ENCODE assay signal across 10 mouse cellular contexts in genomic region chr3:22024200-22024599, GRCm38 (mm10). TPM values are rescaled to one million over a fixed set of nuclear protein-coding genes. Genes with fewer than 3 reads are reported as not detected.
DNase-seq lines count a peak whose midpoint lies in the region; ATAC-seq and TF ChIP-seq lines count a peak whose summit lies in the region.
"Had no signal": no experiment of that assay in that cellular context is flagged by ENCODE, and none has a peak within 500 bp of the region (broad histone marks: within the 10 kb centered on the region; RNA-seq: fewer than 3 reads in every experiment).

No protein-coding gene starts in this region.

- no peak for DNase-seq in midbrain, postnatal 0 days (ENCODE audit: low spot score)
- peak; percentile 57 for DNase-seq in retina, embryonic 14.5 days (ENCODE audit: low spot score)
- no peak for DNase-seq in ovary, postnatal 36 days (ENCODE audit: low spot score)
- no peak for DNase-seq in gastrocnemius, postnatal 10 days
- DNase-seq: adrenal gland, postnatal 10 days had no signal

- no peak overlapping the region for H3K4me2 ChIP-seq in kidney, embryonic 14.5 days (replicated peaks; ENCODE audit: low read depth, low read length)
- H3K4me2 ChIP-seq in kidney, embryonic 15.5 days: no peak overlapping the region
- no peak overlapping the region for H3K4me2 ChIP-seq in midbrain, embryonic 12.5 days (replicated peaks)
- no peak overlapping the region for H3K4me2 ChIP-seq in midbrain, postnatal 0 days (ENCODE audit: low read depth, low read length, poor library complexity, severe bottlenecking)
- H3K4me2 ChIP-seq in heart, embryonic 14.5 days (ENCODE audit: low read length): no peak overlapping the region

- no peaks in the 10 kb centered on the region for H3K9me3 ChIP-seq in kidney, embryonic 14.5 days (ENCODE audit: control insufficient read depth, low read length)
- no peaks in the 10 kb centered on the region for H3K9me3 ChIP-seq in kidney, embryonic 15.5 days (replicated peaks)
- H3K9me3 ChIP-seq in midbrain, embryonic 12.5 days: no peaks in the 10 kb centered on the region
- H3K9me3 ChIP-seq in midbrain, postnatal 0 days (ENCODE audit: low read length): no peaks in the 10 kb centered on the region
- H3K9me3 ChIP-seq in heart, embryonic 14.5 days (ENCODE audit: control insufficient read depth, low read length): no peaks in the 10 kb centered on the region
- H3K9me3 ChIP-seq: G1E had no signal

- H3K4me3 ChIP-seq in kidney, embryonic 14.5 days (ENCODE audit: low read length): no peak overlapping the region
- H3K4me3 ChIP-seq in kidney, embryonic 15.5 days (replicated peaks): no peak overlapping the region
- no peak overlapping the region for H3K4me3 ChIP-seq in midbrain, embryonic 12.5 days
- H3K4me3 ChIP-seq in midbrain, postnatal 0 days (ENCODE audit: low read depth, low read length): no peak overlapping the region
- H3K4me3 ChIP-seq in heart, embryonic 14.5 days (ENCODE audit: control insufficient read depth in 1 of 2, insufficient read depth in 1 of 2, low read depth in 1 of 2, low read length in 2 of 2): no peak overlapping the region

- peaks cover 13% of the 10 kb centered on the region; the same call in 1 of the 2 replicates for H3K4me1 ChIP-seq in kidney, embryonic 14.5 days (ENCODE audit: control insufficient read depth, insufficient read depth, low read length)
- peaks cover 25% of the 10 kb centered on the region for H3K4me1 ChIP-seq in kidney, embryonic 15.5 days
- peaks cover 8% of the 10 kb centered on the region; the same call in 1 of the 2 replicates for H3K4me1 ChIP-seq in midbrain, embryonic 12.5 days
- no peaks in the 10 kb centered on the region for H3K4me1 ChIP-seq in midbrain, postnatal 0 days (ENCODE audit: insufficient read depth, low read length)
- H3K4me1 ChIP-seq in heart, embryonic 14.5 days (ENCODE audit: control insufficient read depth in 2 of 2, insufficient read depth in 2 of 2, low read length in 2 of 2): peaks cover 14 to 19% of the 10 kb centered on the region in 2 experiments

- WGBS in kidney, embryonic 14.5 days: 16% methylated on average over 6 of the region's 6 CpGs
- 17% methylated on average over 6 of the region's 6 CpGs for WGBS in kidney, embryonic 15.5 days
- WGBS in midbrain, embryonic 12.5 days: 14% methylated on average over 6 of the region's 6 CpGs
- WGBS in midbrain, postnatal 0 days: 17% methylated on average over 6 of the region's 6 CpGs
- 9% methylated on average over 6 of the region's 6 CpGs for WGBS in heart, embryonic 14.5 days

- H3K27me3 ChIP-seq in kidney, embryonic 14.5 days (ENCODE audit: control insufficient read depth, insufficient read depth, low read length): no peaks in the 10 kb centered on the region
- H3K27me3 ChIP-seq in kidney, embryonic 15.5 days: no peaks in the 10 kb centered on the region
- no peaks in the 10 kb centered on the region for H3K27me3 ChIP-seq in midbrain, embryonic 12.5 days
- H3K27me3 ChIP-seq in midbrain, postnatal 0 days (ENCODE audit: insufficient read depth, low read length): no peaks in the 10 kb centered on the region
- no peaks in the 10 kb centered on the region for H3K27me3 ChIP-seq in heart, embryonic 14.5 days (ENCODE audit: control insufficient read depth, insufficient read depth, low read length)

- no peak overlapping the region for H3K27ac ChIP-seq in kidney, embryonic 14.5 days (ENCODE audit: low read depth, low read length)
- H3K27ac ChIP-seq in kidney, embryonic 15.5 days: no peak overlapping the region
- H3K27ac ChIP-seq in midbrain, embryonic 12.5 days (replicated peaks): no peak overlapping the region
- H3K27ac ChIP-seq in midbrain, postnatal 0 days (ENCODE audit: low read depth, low read length): no peak overlapping the region
- peak overlapping the region; percentile 10 to 45; a peak in 1 of 4 replicates for H3K27ac ChIP-seq in heart, embryonic 14.5 days (replicated peaks in 1 of 2; ENCODE audit: control insufficient read depth in 1 of 2, insufficient read depth in 1 of 2, low read depth in 2 of 2, low read length in 2 of 2)

- ATAC-seq in kidney, embryonic 14.5 days (ENCODE audit: low FRiP score, low TSS enrichment): peak; percentile 41; the same call in 1 of the 2 replicates
- ATAC-seq in kidney, embryonic 15.5 days (replicated peaks; ENCODE audit: low FRiP score): no peak; the same call in 1 of the 2 replicates
- peak; percentile 72; the same call in 1 of the 2 replicates for ATAC-seq in midbrain, embryonic 12.5 days (ENCODE audit: low FRiP score, low read depth)
- ATAC-seq in midbrain, postnatal 0 days (ENCODE audit: low FRiP score): no peak
- ATAC-seq in heart, embryonic 14.5 days (ENCODE audit: insufficient number of reproducible peaks, insufficient read depth, low FRiP score, low read depth): no peak

- H3K36me3 ChIP-seq in kidney, embryonic 14.5 days (ENCODE audit: control insufficient read depth, insufficient read depth, low read length): no peaks in the 10 kb centered on the region
- H3K36me3 ChIP-seq in kidney, embryonic 15.5 days: no peaks in the 10 kb centered on the region
- H3K36me3 ChIP-seq in midbrain, embryonic 12.5 days: no peaks in the 10 kb centered on the region
- no peaks in the 10 kb centered on the region for H3K36me3 ChIP-seq in midbrain, postnatal 0 days (ENCODE audit: insufficient read depth, low read length)
- no peaks in the 10 kb centered on the region for H3K36me3 ChIP-seq in heart, embryonic 14.5 days (ENCODE audit: control insufficient read depth, insufficient read depth, low read length)
- H3K36me3 ChIP-seq: G1E had no signal

- no peak overlapping the region for H3K9ac ChIP-seq in kidney, embryonic 14.5 days (ENCODE audit: low read depth, low read length)
- no peak overlapping the region for H3K9ac ChIP-seq in kidney, embryonic 15.5 days
- no peak overlapping the region for H3K9ac ChIP-seq in midbrain, embryonic 12.5 days (replicated peaks)
- no peak overlapping the region for H3K9ac ChIP-seq in midbrain, postnatal 0 days (replicated peaks; ENCODE audit: low read length, poor library complexity, severe bottlenecking)
- H3K9ac ChIP-seq in heart, embryonic 14.5 days (ENCODE audit: low read length): no peak overlapping the region

- no peak for TF ChIP-seq CTCF in midbrain, postnatal 0 days (IDR thresholded peaks at IDR 0.05)

RNA-seq across cellular contexts. Expression of gene Tbl1xr1, which starts 52.3 kb away (rescaled TPM):
- polyA plus RNA-seq in kidney, embryonic 14.5 days (2014; fragmentation: Nextera tagmentation; extraction: Ambion mirVana): 20.6 and 39.7 TPM in 2 replicates
- polyA plus RNA-seq in kidney, embryonic 15.5 days (2015; fragmentation: Nextera tagmentation; extraction: Ambion mirVana): 20.9 and 22.8 TPM in 2 replicates
- polyA plus RNA-seq in midbrain, embryonic 12.5 days (2016; fragmentation: Nextera tagmentation; extraction: Ambion mirVana): 35.2 and 36.8 TPM in 2 replicates
- total RNA-seq in midbrain, postnatal 0 days (2014; rRNA removed): 29.3 and 39.2 TPM in 2 replicates
- polyA plus RNA-seq in midbrain, postnatal 0 days (2015; fragmentation: Nextera tagmentation; extraction: Ambion mirVana): 11.6 and 12.7 TPM in 2 replicates
- 18.1 and 24.5 TPM in 2 replicates for polyA plus RNA-seq in heart, embryonic 14.5 days (2014; fragmentation: Nextera tagmentation; extraction: Ambion mirVana)
- total RNA-seq in gastrocnemius, postnatal 10 days (2021): 10 to 100 TPM; 59.3 to 66.0 TPM

Comparison
In these comparisons a context has a peak if more than half of its experiments do, and no peak if none do; other contexts are left out.
1. ATAC-seq: peak in kidney, embryonic 14.5 days (single experiment) and midbrain, embryonic 12.5 days (single experiment); none in kidney, embryonic 15.5 days (single experiment), midbrain, postnatal 0 days (single experiment) and heart, embryonic 14.5 days (single experiment).
2. H3K27ac ChIP-seq: peak in heart, embryonic 14.5 days (2 of 2); none in kidney, embryonic 14.5 days (single experiment), kidney, embryonic 15.5 days (single experiment), midbrain, embryonic 12.5 days (single experiment) and midbrain, postnatal 0 days (single experiment).